In genomic region chr7:132852173-132852844, GRCm38 (mm10) we compare ENCODE assay signal across 8 mouse cellular contexts. TPM values are rescaled to one million over a fixed set of nuclear protein-coding genes. Genes with fewer than 3 reads are reported as not detected.
A peak's percentile ranks its signal among the peaks of the same experiment; 100 is the strongest.
DNase-seq lines count a peak whose midpoint lies in the region; ATAC-seq and TF ChIP-seq lines count a peak whose summit lies in the region.

TSS of gene Eef1akmt2 (minus strand) at chr7:132852673.

- peak within 1 kb of the TSS; percentile 91 for H3K4me3 ChIP-seq in G1E (ENCODE audit: low read depth, low read length)
- peak within 1 kb of the TSS; percentile 75 for H3K4me3 ChIP-seq in forebrain, postnatal 0 days (ENCODE audit: low read depth, low read length)
- H3K4me3 ChIP-seq in lung, embryonic 16.5 days (ENCODE audit: low read length) = peak within 1 kb of the TSS; percentile 94

- peak within 1 kb of the TSS; percentile 96 for H3K9ac ChIP-seq in forebrain, postnatal 0 days
- peak within 1 kb of the TSS; percentile 98 for H3K9ac ChIP-seq in lung, embryonic 16.5 days (ENCODE audit: low read length)

- no peaks in the 10 kb centered on the region for H3K27me3 ChIP-seq in G1E (ENCODE audit: insufficient read depth, low read length)
- no peaks in the 10 kb centered on the region for H3K27me3 ChIP-seq in forebrain, postnatal 0 days (ENCODE audit: insufficient read depth, low read length)
- no peaks in the 10 kb centered on the region for H3K27me3 ChIP-seq in lung, embryonic 16.5 days (ENCODE audit: control insufficient read depth, insufficient read depth, low read depth, low read length)

- H3K4me2 ChIP-seq in forebrain, postnatal 0 days (ENCODE audit: low read depth) = peak within 1 kb of the TSS; percentile 43
- peak within 1 kb of the TSS; percentile 56 for H3K4me2 ChIP-seq in lung, embryonic 16.5 days (ENCODE audit: low read depth, low read length)

- no peak for TF ChIP-seq CTCF in G1E (IDR thresholded peaks at IDR 0.05; ENCODE audit: low read depth, low read length)
- TF ChIP-seq CTCF in forebrain, postnatal 0 days (IDR thresholded peaks at IDR 0.05; ENCODE audit: low read depth) = peak; percentile 56

- peaks cover 31% of the 10 kb centered on the region for H3K36me3 ChIP-seq in G1E (replicated peaks)
- H3K36me3 ChIP-seq in forebrain, postnatal 0 days (ENCODE audit: insufficient read depth) = peaks cover 17% of the 10 kb centered on the region
- peaks cover 14% of the 10 kb centered on the region; the same call in 1 of the 2 replicates for H3K36me3 ChIP-seq in lung, embryonic 16.5 days (ENCODE audit: control insufficient read depth, insufficient read depth, low read length)

- ATAC-seq in G1E (ENCODE audit: extremely low read depth, insufficient number of reproducible peaks, low FRiP score, poor library complexity, severe bottlenecking) = peak; percentile 93
- peak; percentile 97 for ATAC-seq in forebrain, postnatal 0 days
- ATAC-seq in hematopoietic stem cell, adult 5-6 weeks (replicated peaks in 1 of 2; ENCODE audit: insufficient read depth in 1 of 2, low FRiP score in 2 of 2, low TSS enrichment in 1 of 2, low read depth in 1 of 2, poor library complexity in 2 of 2, severe bottlenecking in 2 of 2) = peak; percentile 94 to 95
- peak; percentile 97 for ATAC-seq in lung, embryonic 16.5 days (ENCODE audit: low read depth)

- H3K27ac ChIP-seq in forebrain, postnatal 0 days (ENCODE audit: low read depth, low read length) = peak within 1 kb of the TSS; percentile 99
- H3K27ac ChIP-seq in lung, embryonic 16.5 days (ENCODE audit: low read length) = peak within 1 kb of the TSS; percentile 99

- peaks cover 21% of the 10 kb centered on the region for H3K4me1 ChIP-seq in G1E (ENCODE audit: insufficient read depth, low read depth, low read length)
- H3K4me1 ChIP-seq in forebrain, postnatal 0 days (ENCODE audit: insufficient read depth) = peaks cover 15% of the 10 kb centered on the region; the same call in 1 of the 2 replicates
- H3K4me1 ChIP-seq in lung, embryonic 16.5 days (replicated peaks; ENCODE audit: control insufficient read depth, insufficient read depth, low read length) = peaks cover 7% of the 10 kb centered on the region

- whole genome bisulfite sequencing in forebrain, postnatal 0 days = under 1% methylated on average over 35 of the region's 37 CpGs
- under 1% methylated on average over 37 of the region's 37 CpGs for WGBS in lung, embryonic 16.5 days

- peak; percentile 76 for DNase-seq in G1E (ENCODE audit: low spot score)
- DNase-seq in cerebellum, adult 18-20 months = peak; percentile 86 to 87
- DNase-seq in forebrain, postnatal 0 days = peak; percentile 92
- DNase-seq in layer of hippocampus, adult 9-10 months (ENCODE audit: low spot score) = peak; percentile 75
- peak; percentile 72 for DNase-seq in ovary, postnatal 10 days (ENCODE audit: low spot score)
- DNase-seq in thymus, postnatal 10 days (ENCODE audit: low spot score in 2 of 2) = peak; percentile 62 to 70

- no peaks in the 10 kb centered on the region for H3K9me3 ChIP-seq in G1E (replicated peaks)
- H3K9me3 ChIP-seq in forebrain, postnatal 0 days (ENCODE audit: low read length) = no peaks in the 10 kb centered on the region
- H3K9me3 ChIP-seq in lung, embryonic 16.5 days (ENCODE audit: control insufficient read depth, low read length) = no peaks in the 10 kb centered on the region

RNA-seq across cellular contexts. Expression of gene Eef1akmt2, which starts in this region (rescaled TPM):
- 24.8 and 28.4 TPM in 2 replicates for total RNA-seq in G1E (2014; fragmentation: Nextera tagmentation)
- 58.9 and 74.1 TPM in 2 replicates for total RNA-seq in G1E (2017)
- 9.3 and 16.5 TPM in 2 replicates for polyA plus RNA-seq in G1E (2012)
- total RNA-seq in forebrain, postnatal 0 days (2014; rRNA removed) = 86.1 and 101 TPM in 2 replicates
- 77.3 and 85.9 TPM in 2 replicates for polyA plus RNA-seq in forebrain, postnatal 0 days (2015; fragmentation: Nextera tagmentation; extraction: Ambion mirVana)
- 68.4 and 86.3 TPM in 2 replicates for total RNA-seq in hematopoietic stem cell, adult 5-6 weeks (2017)
- 56.3 and 60.4 TPM in 2 replicates for polyA plus RNA-seq in lung, embryonic 16.5 days (2015; fragmentation: Nextera tagmentation; extraction: Ambion mirVana)

Comparison
In these comparisons a context has a peak if more than half of its experiments do, and no peak if none do; other contexts are left out.
1. Peak in every context shown above with its lines: DNase-seq, ATAC-seq, H3K4me3 ChIP-seq and H3K27ac ChIP-seq.